Mouse (Mus musculus): ENCODE measurements around the gene Hyls1.
A peak's percentile ranks its signal among the peaks of the same experiment; 100 is the strongest.

The Hyls1 gene

DNA sequence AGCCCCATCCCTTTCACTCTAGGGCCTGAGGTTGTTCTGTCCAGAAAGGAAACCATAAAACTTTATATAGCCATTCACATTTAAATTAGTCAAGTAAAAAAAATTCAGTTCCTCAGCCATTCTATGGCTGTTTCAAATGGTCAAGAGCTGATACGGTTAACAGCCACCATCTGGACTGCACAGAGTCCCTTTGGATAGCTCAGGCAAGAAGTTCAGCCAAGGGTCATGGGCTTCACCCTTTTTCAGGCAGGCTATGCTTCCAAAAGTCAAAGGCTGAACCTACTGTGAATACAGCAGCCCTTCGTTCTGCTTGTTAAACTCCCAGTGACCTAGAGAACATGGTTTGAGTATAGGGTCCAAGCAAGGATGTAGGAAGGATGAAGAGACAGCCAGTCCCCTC is 25.5 kb downstream of the Hyls1 start:
- no peak for DNase-seq (ENCODE audit: low spot score in 2 of 2)

DNA sequence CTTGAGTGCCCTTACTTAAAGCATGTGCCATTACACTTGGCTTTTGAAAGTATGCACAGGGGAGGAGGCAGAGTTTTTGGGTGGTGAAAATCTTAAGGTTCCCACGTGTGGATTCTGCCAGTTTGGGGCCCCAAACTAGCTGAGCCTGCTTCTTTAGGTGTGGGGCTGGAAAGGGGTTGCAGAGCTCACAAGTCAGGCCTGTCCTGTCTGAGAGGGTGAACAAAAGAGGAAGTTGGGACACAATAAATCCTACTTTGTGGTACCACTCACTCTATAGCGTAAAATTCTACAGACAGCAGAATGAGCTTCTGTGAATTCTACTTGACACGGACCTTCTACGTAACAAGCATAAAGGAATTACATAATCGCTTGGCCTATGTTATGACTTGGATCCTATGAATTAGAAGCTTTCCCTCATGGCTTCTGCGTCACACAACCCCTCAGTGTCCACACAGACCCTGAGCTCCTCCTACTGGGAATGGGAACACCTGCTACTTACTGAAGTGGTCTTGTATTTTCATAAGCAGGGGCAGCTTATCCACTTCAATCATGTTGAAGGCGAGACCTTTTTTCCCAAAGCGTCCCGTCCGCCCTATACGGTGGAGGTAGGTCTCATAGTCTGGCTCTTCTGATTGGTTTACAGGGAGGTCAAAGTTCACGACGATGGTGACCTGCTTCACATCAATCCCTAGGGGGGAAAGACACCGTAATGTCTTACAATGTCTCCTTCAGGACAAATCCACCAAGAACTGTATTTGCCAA is 26.9 kb downstream of the Hyls1 start:
- DNase-seq (ENCODE audit: low spot score in 2 of 2): no peak

DNA sequence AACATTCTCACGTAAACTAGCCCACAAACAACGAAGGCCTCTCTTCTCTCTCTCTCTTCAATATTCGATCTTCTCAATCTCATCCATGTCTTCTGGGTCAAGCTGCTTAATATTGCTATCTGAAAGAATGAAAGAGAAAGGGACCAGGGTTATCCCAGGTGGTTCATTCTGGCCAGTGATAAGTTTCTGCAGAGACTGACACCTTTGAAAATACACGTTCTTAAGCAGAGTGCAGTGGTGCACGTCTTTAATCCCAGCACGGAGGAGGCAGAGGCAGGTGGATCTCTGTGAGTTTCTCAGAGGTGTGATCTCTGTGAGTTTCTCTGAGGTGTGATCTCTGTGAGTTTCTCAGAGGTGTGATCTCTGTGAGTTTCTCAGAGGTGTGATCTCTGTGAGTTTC is 28.3 kb downstream of the Hyls1 start:
- DNase-seq (ENCODE audit: low spot score in 2 of 2): no peak

DNA sequence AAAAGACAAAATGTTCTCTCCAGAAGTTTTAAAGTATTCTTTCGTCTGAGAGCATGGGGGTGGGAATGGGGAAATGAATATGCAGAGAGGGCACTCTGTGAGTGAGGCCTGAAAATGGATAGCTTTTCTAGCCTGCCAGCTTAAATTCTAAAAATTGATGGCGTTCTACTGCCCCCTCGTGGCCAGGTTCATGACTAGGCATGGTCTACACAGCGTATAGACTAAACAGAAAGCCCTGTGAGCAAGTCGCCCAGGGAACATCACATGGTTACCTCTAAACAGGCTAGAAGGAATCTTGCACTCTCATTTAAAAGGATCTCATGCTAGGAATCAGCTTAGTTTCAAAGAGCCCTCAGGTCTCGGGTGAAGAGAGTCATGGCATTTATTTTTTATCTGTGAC is 28.7 kb downstream of the Hyls1 start:
- DNase-seq (ENCODE audit: low spot score in 2 of 2): peak in 1 of 2 experiments; percentile 83

DNA sequence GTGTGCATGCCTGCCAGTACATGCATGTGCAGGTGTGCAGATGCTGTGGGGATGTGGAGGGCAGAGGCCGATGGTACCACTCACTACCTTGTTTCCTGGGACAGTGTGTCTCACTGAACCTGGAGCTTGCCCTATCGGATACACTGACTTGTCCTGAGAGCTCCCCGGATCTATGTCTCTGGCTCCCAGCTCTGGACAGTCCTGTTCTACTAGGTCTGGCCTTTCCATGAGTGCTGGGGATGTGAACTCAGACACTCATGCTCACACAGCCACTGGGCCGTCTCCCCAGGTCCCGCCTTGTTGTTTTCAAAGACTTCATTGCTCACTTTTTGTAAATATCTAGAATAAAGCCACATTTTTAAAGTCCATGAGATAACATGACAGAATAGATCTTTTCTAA is 29.2 kb downstream of the Hyls1 start:
- DNase-seq (ENCODE audit: low spot score in 2 of 2): no peak

DNA sequence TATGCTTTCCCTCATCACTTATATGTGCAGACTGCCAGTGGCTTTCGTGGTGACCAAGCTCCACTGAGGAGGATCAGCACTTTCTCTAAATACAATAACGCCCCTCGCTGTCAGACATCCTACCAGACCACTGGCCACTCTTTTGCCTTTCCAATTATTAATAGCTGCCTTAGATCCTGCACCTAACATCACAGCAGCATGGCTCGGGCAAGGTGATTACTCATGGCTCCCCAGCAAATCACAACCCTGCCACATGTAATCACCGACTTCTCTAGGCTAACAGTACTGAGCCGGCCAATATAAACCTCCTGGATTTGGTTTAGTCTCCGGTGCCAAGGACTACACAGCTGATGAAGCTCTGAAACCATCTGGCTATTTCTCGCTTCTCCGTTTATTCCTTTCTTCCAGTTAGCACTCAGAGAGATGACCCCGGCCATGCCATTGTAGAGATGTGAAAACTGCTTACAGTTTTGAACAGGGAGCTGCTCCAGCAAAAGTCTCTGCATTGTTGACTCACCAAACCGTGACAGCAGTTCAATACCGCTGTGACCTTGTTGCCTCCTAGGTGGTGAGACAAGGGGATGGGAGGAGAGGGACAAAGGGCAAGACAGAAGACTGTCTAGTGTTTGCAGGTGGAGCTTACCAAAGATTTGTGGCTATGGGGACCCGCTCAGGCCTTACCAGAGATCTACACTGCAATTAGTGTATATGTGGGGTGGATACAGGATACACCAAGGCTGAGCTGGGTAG is 31.0 kb downstream of the Hyls1 start:
- no peak for DNase-seq (ENCODE audit: low spot score in 2 of 2)

DNA sequence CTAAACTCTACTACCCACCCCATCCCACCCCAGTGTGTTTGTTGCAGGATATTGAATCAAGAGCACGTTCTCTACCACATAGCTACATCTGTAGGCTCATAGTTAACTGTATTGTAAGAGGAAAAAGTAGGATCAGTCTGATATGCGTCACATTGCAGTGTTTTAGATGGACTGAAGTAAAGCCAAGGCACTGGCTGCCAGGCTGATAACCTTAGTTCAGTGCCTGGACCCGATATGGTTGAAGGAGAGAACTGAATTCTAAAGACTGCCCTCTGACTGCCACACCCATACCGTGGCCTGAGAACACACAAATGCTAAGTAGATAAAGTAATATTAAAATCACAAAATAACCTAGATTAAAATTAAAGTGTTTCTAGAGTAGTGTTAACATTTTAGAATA is 34.3 kb downstream of the Hyls1 start:
- DNase-seq (ENCODE audit: low spot score in 2 of 2): no peak

DNA sequence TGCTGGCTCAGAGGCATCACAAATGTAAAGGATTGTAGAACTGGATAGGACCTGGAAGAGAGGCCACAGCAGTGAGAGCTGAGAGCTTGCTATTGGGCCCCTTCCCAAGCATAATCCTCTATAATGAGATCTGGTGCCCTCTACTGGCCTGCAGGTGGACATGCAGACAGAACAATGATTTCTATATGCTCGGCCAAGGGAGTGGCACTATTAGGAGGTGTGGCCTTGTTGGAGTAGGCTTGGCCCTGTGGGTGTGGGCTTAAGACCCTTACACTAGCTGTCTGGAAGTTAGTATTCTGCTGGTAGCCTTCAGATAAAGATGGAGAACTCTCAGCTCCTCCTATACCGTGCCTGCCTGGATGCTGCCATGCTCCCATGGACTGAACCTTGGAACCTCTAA is 35.1 kb downstream of the Hyls1 start:
- peak in 1 of 2 experiments; percentile 47 for DNase-seq (ENCODE audit: low spot score in 2 of 2)

DNA sequence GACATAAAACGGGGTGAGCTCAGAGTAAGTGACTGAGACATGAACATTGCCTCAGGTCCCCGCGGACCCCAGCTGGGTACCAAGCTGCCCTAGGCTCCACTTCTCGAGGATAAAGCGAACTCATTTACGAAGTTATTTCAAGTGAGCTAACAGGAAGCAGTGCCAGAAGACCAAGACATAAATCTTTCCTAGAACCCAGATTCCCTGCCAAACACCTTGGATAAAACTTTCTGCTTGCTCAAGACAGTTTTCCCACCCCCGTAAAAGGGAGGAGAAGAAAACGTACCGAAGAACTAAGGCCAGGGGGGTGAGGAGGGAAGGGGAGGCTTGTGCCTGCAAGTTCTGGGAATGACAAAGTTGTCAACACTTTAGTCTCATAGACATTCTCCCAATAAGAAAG is 36.9 kb downstream of the Hyls1 start:
- DNase-seq (ENCODE audit: low spot score in 2 of 2): no peak

DNA sequence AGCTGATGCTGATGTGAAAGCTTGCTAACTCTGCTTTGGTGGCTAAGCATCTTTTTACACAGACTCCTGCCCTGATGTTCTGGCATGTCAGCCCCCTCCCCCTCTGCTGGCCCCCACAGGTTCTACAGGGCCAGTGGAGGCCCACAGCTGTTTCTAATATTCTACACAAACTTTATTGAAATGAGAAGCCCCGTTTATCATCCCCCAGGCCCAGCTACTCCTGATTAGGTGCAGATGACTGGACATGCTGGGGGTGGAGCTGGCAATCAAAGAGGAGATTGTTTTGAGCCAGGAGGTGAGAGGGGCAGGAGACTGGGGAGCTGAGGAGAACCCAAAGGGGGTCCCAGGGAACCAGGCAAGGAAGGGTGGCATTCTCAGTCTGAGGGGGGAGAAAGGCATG is 40.4 kb downstream of the Hyls1 start:
- no peak for DNase-seq (ENCODE audit: low spot score in 2 of 2)

DNA sequence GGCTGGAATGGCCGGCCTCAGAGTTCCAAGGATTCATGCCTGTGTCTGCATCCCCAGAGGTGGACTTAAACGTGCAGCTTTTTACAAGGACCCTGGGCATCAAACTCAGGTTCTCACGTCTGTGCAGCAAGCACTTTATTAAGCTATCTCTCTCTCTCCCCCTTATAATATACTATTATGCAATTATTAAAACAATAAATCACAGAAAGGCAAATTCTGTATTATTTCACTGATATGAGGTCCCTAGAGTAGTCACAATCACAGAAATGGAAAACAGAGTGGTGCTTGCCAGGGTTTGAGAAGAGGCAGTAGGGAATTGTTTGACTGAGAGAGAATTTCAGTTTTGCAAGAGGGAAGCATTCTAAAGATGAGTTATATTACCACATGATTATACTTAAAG is 41.1 kb downstream of the Hyls1 start:
- no peak for DNase-seq (ENCODE audit: low spot score in 2 of 2)

DNA sequence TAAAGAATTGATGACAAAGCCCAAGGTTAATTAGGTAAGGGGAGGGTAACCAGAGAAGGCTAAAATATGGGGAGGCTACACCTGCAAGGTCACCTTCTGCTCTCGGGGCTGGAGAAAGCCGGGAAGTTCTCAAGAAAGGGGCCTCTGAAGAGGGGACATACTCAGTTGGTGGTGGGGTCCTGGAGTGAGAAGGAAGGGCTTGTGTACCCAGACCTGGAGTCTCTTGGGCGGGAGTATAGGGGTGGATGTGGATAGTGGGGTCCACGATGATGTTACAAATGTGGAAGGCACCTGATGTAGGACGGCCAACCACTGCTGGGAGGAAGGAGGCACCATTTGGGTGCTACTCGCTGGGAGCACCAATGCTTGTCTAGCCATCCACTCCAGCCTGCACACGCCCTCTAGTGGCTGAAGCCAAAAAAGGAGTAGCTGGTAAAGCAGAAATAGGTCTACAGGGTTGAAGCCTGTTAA is 46.2 kb downstream of the Hyls1 start:
- peak; percentile 48 to 85 for DNase-seq (ENCODE audit: low spot score in 2 of 2)

DNA sequence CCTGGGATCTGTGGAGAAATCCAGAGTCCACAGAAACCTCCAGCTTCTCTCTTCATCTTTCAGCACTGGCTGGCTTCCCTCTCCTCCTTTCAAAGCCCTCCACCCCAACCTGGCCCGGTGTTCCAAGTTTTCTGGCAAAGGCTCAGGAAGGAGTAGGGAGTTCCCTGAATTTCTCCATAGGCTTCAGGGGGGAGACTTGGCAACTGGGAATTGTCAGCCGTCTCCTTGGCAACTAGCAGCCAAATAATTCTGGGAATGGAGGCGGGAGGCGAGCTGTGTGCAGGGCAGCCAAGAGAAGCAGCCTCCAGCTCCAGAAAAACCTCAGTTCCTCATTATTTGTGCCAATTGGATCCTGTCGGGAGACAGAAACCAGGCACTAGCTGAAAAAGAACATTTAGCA is 46.7 kb downstream of the Hyls1 start:
- peak; percentile 42 to 67 for DNase-seq (ENCODE audit: low spot score in 2 of 2)

DNA sequence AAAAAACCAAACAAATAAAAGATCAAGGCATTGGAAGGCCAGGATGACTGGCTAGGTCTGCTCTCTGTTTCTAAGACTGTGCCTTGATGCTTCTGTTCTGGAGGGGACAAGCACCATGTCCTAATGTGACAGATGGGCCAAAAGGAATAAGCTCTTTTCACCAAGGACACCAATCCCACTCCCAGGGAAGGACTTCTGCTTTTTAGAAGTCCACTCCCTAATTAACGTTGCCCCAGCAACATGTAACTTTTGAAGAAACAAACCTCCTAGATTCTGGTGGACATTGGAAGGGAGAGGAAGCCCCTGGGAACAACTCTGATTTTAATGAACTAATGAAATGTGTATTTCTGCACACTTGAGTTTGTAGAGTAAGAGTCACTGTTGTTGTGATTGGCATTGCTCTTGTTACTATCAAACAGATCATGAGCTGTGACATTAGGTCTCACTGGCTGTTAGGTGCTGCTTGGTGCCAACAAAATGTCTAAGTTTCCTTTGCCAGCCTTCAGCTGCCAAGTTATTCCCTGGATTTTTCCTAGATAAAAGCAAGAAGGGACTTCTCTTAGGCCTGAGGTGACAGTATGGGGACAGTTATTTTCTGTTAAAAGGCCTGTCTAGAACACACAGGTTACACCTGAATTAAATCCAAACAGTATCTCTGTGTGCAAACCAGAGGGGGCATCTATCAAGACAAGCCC is 47.2 kb downstream of the Hyls1 start:
- no peak for DNase-seq (ENCODE audit: low spot score in 2 of 2)

DNA sequence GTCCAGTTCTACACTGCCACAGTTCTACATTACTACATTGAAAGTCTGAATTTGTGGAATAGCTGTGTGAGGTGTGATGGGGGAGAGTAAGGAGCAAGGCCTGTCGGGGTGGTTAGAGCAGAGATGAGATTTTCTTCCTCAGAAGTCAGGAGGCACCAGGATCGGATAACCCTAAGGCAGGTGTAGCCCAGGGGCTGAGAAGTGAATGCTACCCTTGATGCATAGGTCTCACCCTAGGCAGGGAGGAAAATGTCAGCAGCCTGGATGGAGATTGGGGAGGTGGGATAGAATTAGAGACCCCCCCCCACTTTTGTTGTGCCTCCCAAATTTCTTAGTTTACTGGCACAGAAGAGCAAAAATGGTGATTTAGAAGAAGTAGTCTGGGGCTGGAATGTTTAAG is 48.0 kb downstream of the Hyls1 start:
- no peak for DNase-seq (ENCODE audit: low spot score in 2 of 2)

DNA sequence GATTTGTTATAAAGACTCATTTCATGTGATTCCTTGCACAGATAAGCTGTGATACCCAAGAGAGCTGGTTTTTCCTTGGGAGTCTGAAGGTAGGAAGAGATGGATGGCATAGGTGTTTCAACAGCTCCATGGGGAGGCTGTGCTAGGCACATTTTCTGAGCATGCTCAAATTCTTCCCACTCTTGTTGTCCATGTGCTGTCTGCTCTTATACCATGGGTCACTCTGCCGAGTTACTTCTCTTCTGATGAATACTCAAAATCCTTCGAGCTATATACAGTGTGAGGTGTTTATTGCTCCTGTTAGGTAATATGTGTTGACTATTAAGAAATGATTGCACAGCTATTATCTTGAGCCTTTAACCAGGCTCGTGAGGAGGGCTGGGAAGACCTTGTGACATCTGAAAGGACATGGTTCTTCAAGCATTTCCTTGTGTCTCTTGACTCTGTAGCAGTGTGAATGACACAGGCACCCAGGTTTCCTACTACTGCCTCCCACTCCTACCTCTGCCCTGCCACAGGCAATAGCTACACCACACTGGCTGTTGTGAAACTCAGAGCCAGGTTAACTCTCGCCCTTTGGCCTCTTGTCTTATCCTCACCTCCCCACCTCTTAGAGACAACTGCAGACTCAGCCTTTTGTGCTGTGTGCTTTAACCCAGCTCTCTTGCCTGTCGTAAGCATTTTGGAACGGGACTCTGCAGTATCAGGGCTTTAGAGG is 49.4 kb downstream of the Hyls1 start:
- DNase-seq (ENCODE audit: low spot score in 2 of 2): no peak

DNA sequence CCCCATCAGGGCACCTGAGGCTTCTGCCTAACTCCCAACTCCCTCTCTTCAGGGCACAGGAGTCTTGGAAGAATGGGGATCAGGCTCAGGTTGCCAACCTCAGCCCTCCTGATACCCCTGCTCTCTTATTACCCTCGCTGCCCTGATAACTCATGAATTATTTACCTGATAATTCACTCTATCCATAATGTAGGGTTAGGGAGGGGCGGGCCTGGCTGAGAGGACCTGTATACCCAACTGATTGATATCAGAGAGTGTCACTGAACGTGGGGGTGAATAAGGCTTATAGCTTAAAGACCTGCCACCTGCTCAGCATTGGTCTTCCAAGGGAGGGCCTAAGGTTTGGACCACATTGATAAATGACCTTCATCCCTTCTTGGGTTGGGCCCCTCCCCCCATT is 52.0 kb downstream of the Hyls1 start, which contains the start of gene Gm1113:
Gene Gm1113, minus strand, starts transcription at position 101 of the 400 bp plus-strand sequence.
- no peak for DNase-seq (ENCODE audit: low spot score in 2 of 2)

DNA sequence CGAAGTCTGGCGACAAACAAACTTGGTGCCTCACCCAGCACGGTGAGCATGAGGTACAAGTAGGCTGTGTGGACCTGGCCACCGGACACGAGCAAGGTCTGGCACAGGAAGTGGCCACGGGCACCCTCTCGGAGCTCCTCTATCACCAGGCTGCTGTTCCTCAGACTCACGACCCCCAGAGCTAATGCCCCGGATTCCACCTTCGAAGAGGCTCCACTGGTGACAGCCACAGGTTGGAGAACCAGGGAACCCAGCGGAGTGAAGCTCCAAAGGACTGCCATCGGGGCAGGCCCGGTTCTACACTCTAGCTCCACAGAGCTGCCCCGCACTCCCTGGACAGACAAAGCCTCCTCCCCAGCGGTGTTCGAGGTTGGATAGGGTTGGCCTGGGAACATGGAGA is 53.5 kb downstream of the Hyls1 start:
- no peak for DNase-seq (ENCODE audit: low spot score in 2 of 2)

DNA sequence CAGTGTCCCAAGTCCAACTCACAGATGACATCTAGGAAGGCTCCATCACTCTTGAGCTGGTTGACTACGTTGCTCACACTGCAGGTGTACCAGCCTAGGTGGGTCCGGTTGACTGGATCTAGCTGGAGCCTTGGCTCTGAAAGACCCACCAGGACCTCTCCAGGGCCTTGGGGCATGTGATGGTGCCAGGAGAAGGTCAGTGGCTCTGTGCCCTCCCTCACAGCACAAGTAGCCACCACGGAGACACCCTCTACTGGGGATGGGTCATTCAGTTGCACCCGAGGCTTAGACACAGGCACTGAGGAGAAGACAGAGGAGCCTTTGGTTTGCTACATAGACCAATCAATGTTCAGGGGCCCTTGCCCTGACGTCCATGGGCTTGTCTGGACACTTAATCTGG is 54.0 kb downstream of the Hyls1 start:
- DNase-seq (ENCODE audit: low spot score in 2 of 2): no peak

DNA sequence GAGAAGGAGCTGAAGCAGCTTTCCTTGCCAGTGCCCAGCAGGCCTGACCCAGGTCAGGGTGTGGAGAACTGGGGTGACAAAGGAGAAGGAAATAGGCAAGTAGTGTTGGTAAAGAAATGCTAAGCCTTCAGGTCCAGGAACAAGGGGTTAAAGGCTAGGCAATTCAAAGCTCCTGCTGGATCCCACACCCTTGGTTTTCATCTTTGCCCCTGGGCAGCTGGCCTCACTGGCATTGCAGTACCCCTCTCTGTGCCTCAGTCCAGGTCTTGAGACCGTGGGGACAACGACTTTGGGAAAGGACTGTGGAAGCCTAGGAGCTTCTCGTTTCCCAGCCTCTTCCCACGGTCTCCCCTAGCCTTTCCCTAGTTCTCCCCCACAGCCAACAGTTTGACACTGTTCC is 56.3 kb downstream of the Hyls1 start:
- DNase-seq (ENCODE audit: low spot score in 2 of 2): no peak
